Mouse (Mus musculus) thymus, adult 2 months (tissue): ENCODE results near the gene Dennd5a. TPM values are rescaled to one million over a fixed set of nuclear protein-coding genes. Genes with fewer than 3 reads are reported as not detected.

ENCODE experiments used
- DNase-seq: peaks from one replicate; pipeline ENCODE4 v3.0.0; 2021
- H3K27ac ChIP-seq: fragments of 200-500 bp; 2 replicates; pipeline ENCODE4 v1.5.1; 2012; ENCODE audit warnings: low read length, control low read depth; ENCODE audit not compliant: control insufficient read depth, insufficient read depth
- H3K27me3 ChIP-seq: fragments of 200-500 bp; 2 replicates; pipeline ENCODE4 v1.6.1; 2012; ENCODE audit warnings: mild to moderate bottlenecking, low read length, moderate library complexity, mixed read lengths; ENCODE audit not compliant: control insufficient read depth, insufficient read depth
- H3K36me3 ChIP-seq: fragments of 200-500 bp; 2 replicates; pipeline ENCODE4 v1.6.1; 2012; ENCODE audit warnings: mild to moderate bottlenecking, low read length, moderate library complexity; ENCODE audit not compliant: control insufficient read depth, insufficient read depth
- H3K4me1 ChIP-seq: fragments of 200-500 bp; replicated peaks from 2 replicates; pipeline ENCODE4 v1.6.1; 2012; ENCODE audit warnings: low read length; ENCODE audit not compliant: control insufficient read depth, insufficient read depth
- H3K4me3 ChIP-seq: fragments of 200-500 bp; 2 replicates; pipeline ENCODE4 v1.5.1; 2012; ENCODE audit warnings: mild to moderate bottlenecking, low read length, control low read depth, moderate library complexity; ENCODE audit not compliant: control insufficient read depth, insufficient read depth
- CTCF ChIP-seq: fragments of 200-500 bp; IDR thresholded peaks from 2 replicates; pipeline ENCODE4 v1.5.1; 2012; ENCODE audit warnings: mild to moderate bottlenecking, control low read depth, low read length, moderate library complexity, borderline replicate concordance; ENCODE audit not compliant: control insufficient read depth, poor library complexity, insufficient read depth; ENCODE audit errors: extremely low read depth
- POLR2A ChIP-seq: fragments of 200-500 bp; IDR thresholded peaks from 2 replicates; pipeline ENCODE4 v1.6.1; 2012; ENCODE audit warnings: mild to moderate bottlenecking, low read length, control low read depth, moderate library complexity; ENCODE audit not compliant: control insufficient read depth, poor library complexity, insufficient read depth; ENCODE audit errors: extremely low read depth
- WGBS: fragments of 180-500 bp; shearing (Covaris S2); methylation state at CpG from one replicate; pipeline ENCODE4 v1.1.7; 2018; 5-methylcytosine and 5-hydroxymethylcytosine counted together
- polyA plus RNA-seq: library from polyadenylated mRNA; depleted of rRNA; stranded (reverse); fragments of >200 nt; gene quantifications from 2 replicates; pipeline ENCODE4 v1.2.3, GENCODE M21; 2012

The Dennd5a gene
- polyA plus RNA-seq, 1 experiment: 44.0 TPM

DNA sequence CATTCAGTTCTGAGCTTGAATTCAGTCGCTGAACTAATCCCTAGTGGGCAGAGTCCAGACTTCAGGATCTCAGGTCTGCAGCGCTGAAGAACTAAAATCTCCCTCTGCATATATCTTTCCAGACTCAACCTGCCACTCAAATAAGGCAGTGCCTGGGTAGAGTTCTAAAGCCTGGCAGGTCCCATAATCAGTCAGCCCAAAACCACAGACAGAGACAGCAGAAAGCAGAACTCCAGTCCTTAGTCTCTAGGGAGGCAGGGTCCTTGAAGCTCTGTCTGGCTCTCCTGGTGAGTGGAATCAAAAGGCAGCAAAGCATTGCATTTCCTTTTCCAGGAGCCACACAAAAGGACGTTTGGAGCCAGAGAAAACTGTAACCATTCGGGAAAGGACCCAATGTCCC, 96.7 kb downstream of the Dennd5a start:
- no peak overlapping the region for H3K4me3 ChIP-seq
- no peaks in the 10 kb centered on the region for H3K36me3 ChIP-seq
- no peak overlapping the region for H3K27ac ChIP-seq
- TF ChIP-seq POLR2A (no peak), CTCF (no peak)
- no peaks in the 10 kb centered on the region; the same call in 1 of the 2 replicates for H3K4me1 ChIP-seq
- no peak for DNase-seq
- WGBS: 20% methylated on average over 4 of the region's 4 CpGs
- H3K27me3 ChIP-seq: peaks cover 12% of the 10 kb centered on the region

DNA sequence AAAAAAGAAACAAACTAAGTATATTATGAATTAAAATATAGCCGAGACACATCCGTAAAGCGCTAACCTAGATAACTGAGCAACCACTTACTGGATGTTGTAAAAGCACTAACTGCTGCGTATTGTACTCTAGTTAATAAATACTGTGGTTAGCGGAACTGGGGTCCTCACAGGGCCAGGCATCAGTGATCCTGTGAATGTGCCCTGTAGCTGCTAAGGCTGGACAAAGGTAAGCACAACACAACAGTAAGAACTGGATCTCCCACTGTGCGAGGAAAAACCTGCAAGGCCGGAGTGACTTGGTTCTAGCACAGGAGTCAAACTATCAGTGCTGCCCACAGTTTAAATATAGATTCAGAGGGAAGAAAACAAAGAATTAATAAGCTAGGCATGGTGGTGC, 100.1 kb downstream of the Dennd5a start:
- peaks cover 7% of the 10 kb centered on the region; the same call in 1 of the 2 replicates for H3K27me3 ChIP-seq

GRCm38 (mm10) chr7:109859354-109859753, 100.9 kb downstream of the Dennd5a start:
- TF ChIP-seq POLR2A (no peak), CTCF (no peak)
- no peak overlapping the region for H3K4me3 ChIP-seq
- H3K27ac ChIP-seq: no peak overlapping the region
- WGBS: 58% methylated on average over 6 of the region's 6 CpGs
- H3K27me3 ChIP-seq: peaks cover 6% of the 10 kb centered on the region; the same call in 1 of the 2 replicates
- no peaks in the 10 kb centered on the region for H3K4me1 ChIP-seq
- no peaks in the 10 kb centered on the region for H3K36me3 ChIP-seq
- DNase-seq: no peak

More for the DNA sequence above, 100.1 kb downstream of the Dennd5a start:
- Histone ChIP-seq H3K27ac (no peak overlapping the region), H3K4me3 (no peak overlapping the region), H3K36me3 (no peaks in the 10 kb centered on the region), H3K4me1 (no peaks in the 10 kb centered on the region)
- DNase-seq: no peak
- 94% methylated on average over 7 of the region's 7 CpGs for WGBS
- TF ChIP-seq POLR2A: no peak
- TF ChIP-seq CTCF: no peak

- Histone ChIP-seq H3K4me3 (no peak overlapping the region), H3K27ac (no peak overlapping the region), H3K36me3 (no peaks in the 10 kb centered on the region), H3K27me3 (no peaks in the 10 kb centered on the region), H3K4me1 (no peaks in the 10 kb centered on the region)
- 87% methylated on average over 7 of the region's 7 CpGs for WGBS
- DNase-seq: no peak
- TF ChIP-seq CTCF (no peak), POLR2A (no peak)
Measured at GRCm38 (mm10) chr7:109852752-109853212, 107.5 kb downstream of the Dennd5a start.

- TF ChIP-seq POLR2A (no peak), CTCF (no peak)
- Histone ChIP-seq H3K27ac (no peak overlapping the region), H3K36me3 (no peaks in the 10 kb centered on the region), H3K4me3 (no peak overlapping the region), H3K4me1 (no peaks in the 10 kb centered on the region), H3K27me3 (no peaks in the 10 kb centered on the region)
- WGBS: 94% methylated on average over 7 of the region's 7 CpGs
- no peak for DNase-seq
Measured at GRCm38 (mm10) chr7:109852017-109852416, 108.3 kb downstream of the Dennd5a start.

DNA sequence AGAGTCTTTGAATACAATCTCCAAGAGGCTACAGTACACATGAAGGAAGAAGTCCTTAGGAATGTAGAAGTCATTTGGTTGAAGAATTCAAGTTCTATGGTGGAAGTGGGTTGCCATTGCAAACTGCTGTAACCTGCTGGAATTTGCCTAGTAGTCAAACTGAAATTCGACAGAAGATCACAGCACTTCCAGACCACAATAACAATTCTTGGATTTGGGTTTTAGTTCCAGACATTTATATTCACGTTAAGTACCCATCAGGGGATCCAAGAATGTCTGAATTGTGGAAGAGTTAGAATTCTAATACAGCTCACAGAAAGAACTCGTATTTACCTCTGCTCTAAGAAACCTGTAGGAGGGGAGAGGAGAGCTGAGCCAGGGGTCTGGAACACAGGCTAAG, 109.7 kb downstream of the Dennd5a start:
- no peaks in the 10 kb centered on the region for H3K27me3 ChIP-seq
- no peaks in the 10 kb centered on the region for H3K36me3 ChIP-seq
- no peak for DNase-seq
- 84% methylated on average over 3 of the region's 3 CpGs for WGBS
- TF ChIP-seq POLR2A (no peak), CTCF (no peak)
- H3K4me1 ChIP-seq: no peaks in the 10 kb centered on the region
- H3K27ac ChIP-seq: no peak overlapping the region
- no peak overlapping the region for H3K4me3 ChIP-seq

- 81% methylated on average over 8 of the region's 8 CpGs for WGBS
- DNase-seq: no peak
- no peak for TF ChIP-seq POLR2A
- no peak for TF ChIP-seq CTCF
- Histone ChIP-seq H3K4me3 (no peak overlapping the region), H3K27ac (no peak overlapping the region), H3K4me1 (no peaks in the 10 kb centered on the region), H3K36me3 (no peaks in the 10 kb centered on the region), H3K27me3 (no peaks in the 10 kb centered on the region)
Measured at GRCm38 (mm10) chr7:109849750-109850434, 110.4 kb downstream of the Dennd5a start.
